Mouse (Mus musculus) brain, embryonic 14.5 days (tissue): Measurements from ENCODE around the gene Adipoq.

ENCODE experiments used
- CTCF ChIP-seq: fragments of 200-500 bp; IDR thresholded peaks from 2 replicates; pipeline ENCODE4 v1.5.1; 2012; ENCODE audit warnings: inconsistent platforms, mild to moderate bottlenecking, moderate library complexity, borderline replicate concordance; ENCODE audit not compliant: insufficient read depth, insufficient read length; ENCODE audit errors: extremely low read depth
- POLR2A ChIP-seq: fragments of 200-500 bp; IDR thresholded peaks from 2 replicates; pipeline ENCODE4 v1.6.1; 2012; ENCODE audit warnings: mild to moderate bottlenecking, inconsistent platforms, borderline replicate concordance; ENCODE audit not compliant: poor library complexity, insufficient read depth, insufficient read length, severe bottlenecking; ENCODE audit errors: extremely low read depth

GRCm38 (mm10) chr16:23107946-23108759 lies 38.2 kb upstream of the Adipoq start:
- TF ChIP-seq CTCF (no peak), POLR2A (peak; percentile 59; the same call in 1 of the 2 replicates)
